Mouse (Mus musculus) kidney, embryonic 15.5 days (tissue): Measurements from ENCODE around the gene Fhit. TPM values are rescaled to one million over a fixed set of nuclear protein-coding genes. Genes with fewer than 3 reads are reported as not detected.

Experiments used
- ATAC-seq: fragments of 200-750 bp; cut with Nextera tagmentation; replicated peaks from 2 replicates; pipeline ENCODE4 v1.8.0; 2017; ENCODE audit warnings: moderate TSS enrichment; ENCODE audit not compliant: low FRiP score
- H3K27ac ChIP-seq: fragments of 300-500 bp; sonication (generic); 2 replicates; pipeline ENCODE4 v1.5.1; 2015; ENCODE audit warnings: mild to moderate bottlenecking, inconsistent platforms
- H3K27me3 ChIP-seq: fragments of 300-500 bp; sonication (generic); 2 replicates; pipeline ENCODE4 v1.6.1; 2015; ENCODE audit warnings: inconsistent platforms
- H3K36me3 ChIP-seq: fragments of 300-500 bp; sonication (generic); 2 replicates; pipeline ENCODE4 v1.6.1; 2015; ENCODE audit warnings: inconsistent platforms
- H3K4me1 ChIP-seq: fragments of 300-500 bp; sonication (generic); 2 replicates; pipeline ENCODE4 v1.6.1; 2015; ENCODE audit warnings: inconsistent platforms
- H3K4me2 ChIP-seq: fragments of 300-500 bp; sonication (generic); 2 replicates; pipeline ENCODE4 v1.6.1; 2015; ENCODE audit warnings: moderate library complexity, mild to moderate bottlenecking, inconsistent platforms
- H3K4me3 ChIP-seq: fragments of 300-500 bp; sonication (generic); replicated peaks from 2 replicates; pipeline ENCODE4 v1.5.1; 2015; ENCODE audit warnings: mild to moderate bottlenecking, inconsistent platforms
- H3K9ac ChIP-seq: fragments of 300-500 bp; sonication (generic); 2 replicates; pipeline ENCODE4 v1.6.1; 2015; ENCODE audit warnings: mild to moderate bottlenecking, inconsistent platforms
- H3K9me3 ChIP-seq: fragments of 300-500 bp; sonication (generic); replicated peaks from 2 replicates; pipeline ENCODE4 v1.6.1; 2016; ENCODE audit warnings: inconsistent platforms
- WGBS: fragments of 180-500 bp; shearing (Covaris S2); methylation state at CpG from one replicate; pipeline ENCODE4 v1.1.7; 2015; ENCODE audit warnings: mixed read lengths; 5-methylcytosine and 5-hydroxymethylcytosine counted together
- polyA plus RNA-seq: library from polyadenylated mRNA; unstranded; fragments of >200 nt; fragmentation: Nextera tagmentation; extraction: Ambion mirVana; gene quantifications from 2 replicates; pipeline ENCODE4 v1.2.1, GENCODE M21; 2015

Gene Fhit
- polyA plus RNA-seq, 1 experiment from 2014 or later: 5.1 TPM

DNA sequence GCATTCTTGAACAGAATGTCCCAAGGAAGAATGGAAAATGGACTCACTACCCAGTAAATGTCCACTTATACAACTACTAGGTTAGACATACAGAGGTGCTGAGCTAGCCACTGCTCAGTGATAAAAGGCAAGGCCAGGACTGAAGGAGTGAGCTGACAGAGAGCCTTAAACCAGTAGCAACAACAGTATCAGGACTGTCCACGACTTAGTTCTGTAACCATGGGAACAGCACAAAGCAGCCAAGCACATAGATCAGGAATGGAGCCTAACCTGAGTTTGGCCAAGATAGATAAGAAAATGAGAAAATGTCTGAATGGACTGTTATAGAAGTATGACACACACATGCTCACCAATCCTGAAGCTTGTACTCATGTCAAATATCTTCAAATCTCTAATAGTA lies 279.1 kb downstream of the Fhit start:
- Histone ChIP-seq H3K4me1 (no peaks in the 10 kb centered on the region), H3K36me3 (no peaks in the 10 kb centered on the region), H3K27me3 (no peaks in the 10 kb centered on the region), H3K9me3 (no peaks in the 10 kb centered on the region), H3K27ac (no peak overlapping the region), H3K4me3 (no peak overlapping the region), H3K9ac (no peak overlapping the region), H3K4me2 (no peak overlapping the region)
- no peak for ATAC-seq
- WGBS: 37% methylated on average over 1 of the region's 1 CpGs

- H3K27ac ChIP-seq: no peak overlapping the region
- H3K4me2 ChIP-seq: no peak overlapping the region
- no peak overlapping the region for H3K4me3 ChIP-seq
- no peaks in the 10 kb centered on the region for H3K9me3 ChIP-seq
- no peak for ATAC-seq
- no peak overlapping the region for H3K9ac ChIP-seq
- H3K4me1 ChIP-seq: no peaks in the 10 kb centered on the region
- 80% methylated on average over 2 of the region's 2 CpGs for WGBS
- no peaks in the 10 kb centered on the region for H3K27me3 ChIP-seq
- no peaks in the 10 kb centered on the region for H3K36me3 ChIP-seq
These were observed 281.1 kb downstream of the Fhit start for GRCm38 (mm10) chr14:10880749-10881148.

DNA sequence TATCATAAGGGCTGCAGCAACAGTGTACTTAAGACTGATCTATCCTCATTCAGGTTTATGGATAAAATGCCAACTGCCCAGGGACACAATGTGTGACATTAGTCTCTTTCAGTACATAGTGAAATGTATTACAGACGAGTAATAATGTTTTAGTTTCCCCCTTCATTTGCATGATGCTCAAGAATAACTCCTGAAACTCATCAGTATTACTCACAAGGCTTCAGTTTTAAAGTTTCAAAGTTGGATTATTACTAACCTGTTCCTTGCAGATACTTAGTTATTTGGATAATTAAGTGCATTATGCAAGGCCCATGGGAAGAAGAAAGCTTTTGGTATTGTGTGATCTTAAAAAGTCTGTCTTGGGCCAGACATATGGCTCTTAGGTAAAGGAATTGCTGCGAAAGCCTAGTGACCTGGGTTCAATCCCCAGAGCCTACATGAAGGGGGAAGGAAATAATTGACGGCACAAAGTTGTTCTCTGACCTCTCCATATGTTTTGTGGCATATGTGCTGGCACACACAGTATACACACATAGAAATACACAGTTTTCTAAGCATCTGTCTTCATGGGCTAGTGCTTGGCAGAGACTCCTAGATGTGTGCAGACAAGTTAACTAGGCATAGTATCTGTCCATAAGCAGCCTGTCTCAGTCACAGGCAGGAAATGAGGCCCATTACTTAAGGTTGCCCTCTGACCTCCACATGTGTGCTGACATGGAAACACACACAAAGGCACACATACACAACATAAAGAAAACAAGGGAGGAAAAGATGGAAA lies 287.1 kb downstream of the Fhit start:
- 82% methylated on average over 3 of the region's 3 CpGs for WGBS
- no peak overlapping the region for H3K27ac ChIP-seq
- no peaks in the 10 kb centered on the region for H3K4me1 ChIP-seq
- H3K36me3 ChIP-seq: no peaks in the 10 kb centered on the region
- no peaks in the 10 kb centered on the region for H3K27me3 ChIP-seq
- no peaks in the 10 kb centered on the region for H3K9me3 ChIP-seq
- no peak overlapping the region for H3K4me3 ChIP-seq
- no peak overlapping the region for H3K4me2 ChIP-seq
- no peak for ATAC-seq
- H3K9ac ChIP-seq: no peak overlapping the region

DNA sequence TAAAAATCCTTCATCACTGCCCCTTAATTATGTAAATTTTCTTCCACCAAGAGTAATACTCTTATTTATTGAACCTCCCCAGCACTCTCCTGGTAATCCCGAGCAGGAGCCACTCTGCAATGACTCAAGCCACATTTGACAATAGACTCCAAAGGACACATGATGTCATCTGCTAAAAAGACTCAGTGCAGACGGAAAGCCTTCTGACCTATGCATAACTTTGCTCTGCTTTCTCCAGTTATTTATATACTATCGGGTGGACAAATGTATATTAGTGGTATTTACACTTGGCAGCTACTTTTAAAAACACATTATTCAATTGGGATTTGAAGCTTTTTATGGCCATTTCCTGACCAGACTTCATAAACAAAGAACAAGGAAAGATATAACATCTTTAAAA lies 304.2 kb downstream of the Fhit start:
- no peak overlapping the region for H3K4me3 ChIP-seq
- H3K27me3 ChIP-seq: no peaks in the 10 kb centered on the region
- no peak overlapping the region for H3K9ac ChIP-seq
- no peak overlapping the region for H3K4me2 ChIP-seq
- WGBS: 38% methylated on average over 3 of the region's 3 CpGs
- no peaks in the 10 kb centered on the region for H3K36me3 ChIP-seq
- peak; percentile 52; the same call in 1 of the 2 replicates for ATAC-seq
- H3K4me1 ChIP-seq: 0 out of 2 replicates have a peak, but pooled peaks cover 2% of the 10 kb centered on the region
- no peaks in the 10 kb centered on the region for H3K9me3 ChIP-seq
- no peak overlapping the region for H3K27ac ChIP-seq

DNA sequence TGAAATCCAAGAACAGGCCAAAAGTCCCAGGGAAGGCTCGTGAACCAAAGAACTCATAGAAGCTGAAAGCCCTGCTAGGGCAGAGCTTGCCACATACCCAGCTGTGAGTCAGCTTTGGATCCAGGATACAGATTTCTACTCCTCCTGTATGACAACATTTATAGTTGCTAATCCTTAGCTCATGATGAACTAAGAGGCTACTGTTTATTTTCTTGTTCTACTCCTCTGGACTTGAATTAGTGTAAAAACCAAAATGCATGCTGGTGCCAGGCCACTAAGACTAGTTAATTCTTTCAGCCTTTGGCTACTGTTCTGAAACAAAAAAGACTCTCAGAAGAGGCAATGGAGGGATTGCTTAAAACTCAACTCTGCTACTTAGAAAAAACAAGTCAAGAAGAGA lies 309.9 kb downstream of the Fhit start:
- H3K9me3 ChIP-seq: no peaks in the 10 kb centered on the region
- no peak overlapping the region for H3K4me3 ChIP-seq
- ATAC-seq: no peak
- 81% methylated on average over 1 of the region's 1 CpGs for WGBS
- no peaks in the 10 kb centered on the region for H3K27me3 ChIP-seq
- H3K36me3 ChIP-seq: no peaks in the 10 kb centered on the region
- H3K9ac ChIP-seq: no peak overlapping the region
- H3K4me2 ChIP-seq: no peak overlapping the region
- no peak overlapping the region for H3K27ac ChIP-seq
- no peaks in the 10 kb centered on the region for H3K4me1 ChIP-seq

- Histone ChIP-seq H3K4me1 (no peaks in the 10 kb centered on the region), H3K9ac (no peak overlapping the region), H3K27ac (no peak overlapping the region), H3K27me3 (no peaks in the 10 kb centered on the region), H3K4me2 (no peak overlapping the region), H3K4me3 (no peak overlapping the region), H3K36me3 (no peaks in the 10 kb centered on the region), H3K9me3 (no peaks in the 10 kb centered on the region)
- ATAC-seq: no peak
- 75% methylated on average over 1 of the region's 1 CpGs for WGBS
These were observed 325.8 kb downstream of the Fhit start for GRCm38 (mm10) chr14:10836001-10836400.

GRCm38 (mm10) chr14:10824819-10825218 lies 337.0 kb downstream of the Fhit start:
- ATAC-seq: no peak

DNA sequence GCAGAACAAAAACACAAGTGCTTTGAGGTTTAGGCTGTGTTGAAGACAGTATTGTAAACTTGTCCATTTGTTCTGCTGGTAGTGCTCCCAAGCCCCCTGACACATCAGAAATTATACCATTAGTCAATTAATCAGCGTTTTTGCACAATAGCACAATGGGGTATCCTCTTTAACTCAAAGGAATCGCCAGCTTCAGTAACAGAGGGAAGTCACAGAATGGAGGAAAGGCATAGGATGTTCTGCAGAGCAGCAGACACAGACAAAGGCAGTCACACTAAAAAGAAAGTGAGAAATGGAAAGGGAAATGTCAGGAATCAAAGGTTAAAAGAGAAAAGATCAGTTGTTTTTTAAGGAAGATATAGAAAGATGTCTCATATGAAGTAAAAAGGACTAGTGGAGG lies 348.3 kb downstream of the Fhit start:
- WGBS: 48% methylated on average over 2 of the region's 2 CpGs
- H3K27ac ChIP-seq: no peak overlapping the region
- H3K36me3 ChIP-seq: no peaks in the 10 kb centered on the region
- H3K4me1 ChIP-seq: no peaks in the 10 kb centered on the region
- H3K9ac ChIP-seq: no peak overlapping the region
- H3K9me3 ChIP-seq: no peaks in the 10 kb centered on the region
- H3K4me2 ChIP-seq: no peak overlapping the region
- ATAC-seq: no peak
- H3K4me3 ChIP-seq: no peak overlapping the region
- no peaks in the 10 kb centered on the region for H3K27me3 ChIP-seq

More at GRCm38 (mm10) chr14:10824819-10825218, 337.0 kb downstream of the Fhit start:
- no peak overlapping the region for H3K9ac ChIP-seq
- H3K27ac ChIP-seq: no peak overlapping the region
- no peaks in the 10 kb centered on the region for H3K9me3 ChIP-seq
- no peaks in the 10 kb centered on the region for H3K27me3 ChIP-seq
- no peaks in the 10 kb centered on the region for H3K36me3 ChIP-seq
- H3K4me1 ChIP-seq: no peaks in the 10 kb centered on the region
- no peak overlapping the region for H3K4me2 ChIP-seq
- no peak overlapping the region for H3K4me3 ChIP-seq
- WGBS: 72% methylated on average over 4 of the region's 4 CpGs

DNA sequence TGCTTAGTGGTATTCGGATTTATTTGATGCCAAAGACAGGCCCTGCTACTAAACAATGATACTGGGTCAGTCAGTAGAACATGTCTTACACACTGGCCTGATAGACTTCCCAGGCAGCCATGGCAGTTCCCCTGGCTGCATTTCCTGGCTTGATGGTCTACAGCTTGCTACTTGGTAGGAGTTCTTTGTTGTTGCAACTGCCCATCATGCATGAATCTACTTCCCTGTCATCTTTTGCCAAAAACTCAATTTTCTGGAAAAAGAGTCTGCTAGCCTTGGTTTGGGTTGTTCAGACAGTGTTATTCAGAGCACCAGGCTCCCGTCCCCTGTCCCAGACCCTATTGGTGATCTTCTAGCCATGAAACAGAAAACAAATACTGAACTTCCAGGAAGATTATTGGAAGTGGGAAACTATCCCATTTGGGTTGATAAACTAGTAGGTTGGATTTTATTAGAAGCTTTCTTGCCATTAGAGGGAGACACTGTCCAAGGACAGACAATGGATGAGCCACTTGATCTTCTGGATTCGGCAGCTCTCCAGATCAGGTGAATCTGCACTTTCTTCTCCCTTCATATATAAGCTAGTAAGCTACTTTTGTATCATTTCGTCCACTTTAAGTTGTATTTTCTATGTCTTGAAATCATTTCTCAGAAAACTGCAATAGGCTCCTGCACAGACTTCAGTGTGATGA lies 363.2 kb downstream of the Fhit start:
- no peak for ATAC-seq
- H3K9me3 ChIP-seq: no peaks in the 10 kb centered on the region
- no peaks in the 10 kb centered on the region for H3K36me3 ChIP-seq
- no peak overlapping the region for H3K4me2 ChIP-seq
- 0 out of 2 replicates have a peak, but pooled peaks cover 3% of the 10 kb centered on the region for H3K4me1 ChIP-seq
- WGBS: 83% methylated on average over 4 of the region's 4 CpGs
- no peak overlapping the region for H3K27ac ChIP-seq
- no peaks in the 10 kb centered on the region for H3K27me3 ChIP-seq
- no peak overlapping the region for H3K9ac ChIP-seq
- H3K4me3 ChIP-seq: no peak overlapping the region

GRCm38 (mm10) chr14:10797595-10797994 lies 364.2 kb downstream of the Fhit start:
- WGBS: 93% methylated on average over 1 of the region's 1 CpGs
- 0 out of 2 replicates have a peak, but pooled peaks cover 3% of the 10 kb centered on the region for H3K4me1 ChIP-seq
- H3K9me3 ChIP-seq: no peaks in the 10 kb centered on the region
- H3K27ac ChIP-seq: no peak overlapping the region
- no peaks in the 10 kb centered on the region for H3K27me3 ChIP-seq
- H3K4me2 ChIP-seq: no peak overlapping the region
- no peaks in the 10 kb centered on the region for H3K36me3 ChIP-seq
- no peak overlapping the region for H3K9ac ChIP-seq
- no peak for ATAC-seq
- H3K4me3 ChIP-seq: no peak overlapping the region

DNA sequence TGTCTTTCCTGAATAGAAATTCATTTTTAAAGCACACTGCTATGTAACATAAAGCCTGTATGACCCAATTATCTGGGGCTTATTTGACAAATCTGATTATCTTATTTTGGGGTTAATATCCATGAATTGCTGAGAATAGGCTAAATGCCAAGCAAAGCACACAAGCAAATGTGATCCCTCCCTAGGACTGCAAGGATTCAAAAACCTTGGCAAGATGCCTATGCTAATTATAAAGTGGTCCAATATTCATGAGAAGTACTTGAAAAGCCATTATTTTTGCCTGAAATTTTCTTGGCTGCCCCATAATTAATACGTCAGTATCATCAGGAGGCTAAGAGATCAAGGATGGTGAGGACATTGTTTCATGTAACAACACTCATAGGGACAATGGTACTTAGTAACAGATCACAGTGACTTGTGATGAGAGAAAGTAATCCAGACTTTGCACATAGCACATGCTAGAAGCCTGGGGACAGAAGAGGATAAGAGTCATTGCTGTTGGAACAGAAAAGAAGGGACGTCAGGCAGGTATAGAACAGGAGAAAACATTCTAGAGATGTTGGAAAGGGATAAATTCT lies 366.2 kb downstream of the Fhit start:
- 66% methylated on average over 2 of the region's 2 CpGs for WGBS
- H3K4me1 ChIP-seq: 0 out of 2 replicates have a peak, but pooled peaks cover 3% of the 10 kb centered on the region
- H3K4me2 ChIP-seq: no peak overlapping the region
- H3K27me3 ChIP-seq: no peaks in the 10 kb centered on the region
- no peak overlapping the region for H3K4me3 ChIP-seq
- no peak for ATAC-seq
- no peaks in the 10 kb centered on the region for H3K9me3 ChIP-seq
- H3K36me3 ChIP-seq: no peaks in the 10 kb centered on the region
- no peak overlapping the region for H3K27ac ChIP-seq
- H3K9ac ChIP-seq: no peak overlapping the region

GRCm38 (mm10) chr14:10783929-10784328 lies 377.9 kb downstream of the Fhit start:
- no peaks in the 10 kb centered on the region for H3K9me3 ChIP-seq
- no peaks in the 10 kb centered on the region for H3K36me3 ChIP-seq
- no peak overlapping the region for H3K9ac ChIP-seq
- no peaks in the 10 kb centered on the region for H3K4me1 ChIP-seq
- H3K27ac ChIP-seq: no peak overlapping the region
- no peak overlapping the region for H3K4me2 ChIP-seq
- WGBS: 96% methylated on average over 3 of the region's 3 CpGs
- H3K4me3 ChIP-seq: no peak overlapping the region
- ATAC-seq: no peak
- no peaks in the 10 kb centered on the region for H3K27me3 ChIP-seq
